Mouse (Mus musculus) layer of hippocampus, postnatal 10 days (tissue): ENCODE data around the gene Pds5b. TPM values are rescaled to one million over a fixed set of nuclear protein-coding genes. Genes with fewer than 3 reads are reported as not detected.
"Not testable (repeated sequence)": the region's sequence is repeated elsewhere in the genome, so short reads cannot be mapped to it uniquely, and the experiment has no call there.

Experiments
- DNase-seq, 2 experiments: peaks; one replicate each; pipeline ENCODE4 v3.0.0; 2021; ENCODE audit warnings: low spot score in 2 of 2
- total RNA-seq, 2 experiments: library from RNA; stranded (reverse); gene quantifications; 2 replicates each; pipeline ENCODE4 v1.2.3; 2021

Pds5b gene
- total RNA-seq, 2 experiments from 2014 or later = 62.1 to 67.6 TPM

GRCm38 (mm10) chr5:150819520-150819919 is 146.0 kb downstream of the Pds5b start:
- DNase-seq = no peak

GRCm38 (mm10) chr5:150821152-150821551 is 147.6 kb downstream of the Pds5b start:
- DNase-seq = no peak

- no peak for DNase-seq
Observed at GRCm38 (mm10) chr5:150822781-150823180, 149.2 kb downstream of the Pds5b start.

- DNase-seq = no peak
Observed at GRCm38 (mm10) chr5:150823361-150823760, 149.8 kb downstream of the Pds5b start.

- no peak for DNase-seq
Observed at GRCm38 (mm10) chr5:150829499-150829898, 156.0 kb downstream of the Pds5b start.

GRCm38 (mm10) chr5:150830718-150831117 is 157.2 kb downstream of the Pds5b start:
- DNase-seq = no peak

- DNase-seq = no peak
Observed at GRCm38 (mm10) chr5:150836782-150837181, 163.2 kb downstream of the Pds5b start.

- no peak for DNase-seq
Observed at GRCm38 (mm10) chr5:150839688-150840541, 166.4 kb downstream of the Pds5b start.

- DNase-seq = no peak
Observed at GRCm38 (mm10) chr5:150840596-150840995, 167.1 kb downstream of the Pds5b start.

GRCm38 (mm10) chr5:150845961-150846360 is 172.4 kb downstream of the Pds5b start:
- DNase-seq = no peak

GRCm38 (mm10) chr5:150850821-150851220 is 177.3 kb downstream of the Pds5b start:
- no peak for DNase-seq

- not testable (repeated sequence) for DNase-seq
Observed at GRCm38 (mm10) chr5:150852097-150852496, 178.6 kb downstream of the Pds5b start.

GRCm38 (mm10) chr5:150854506-150854905 is 181.0 kb downstream of the Pds5b start:
- DNase-seq = no peak

GRCm38 (mm10) chr5:150859642-150860194 is 186.2 kb downstream of the Pds5b start:
- DNase-seq = no peak

Other genes starting within 250 kb of the Pds5b start
- gene Zar1l, start 155.6 kb upstream of the Pds5b start, total RNA-seq = not detected
- 10 to 100 TPM; 10.8 to 11.0 TPM for gene Brca2, start 151.1 kb upstream of the Pds5b start, total RNA-seq
- gene N4bp2l1, start 76.6 kb upstream of the Pds5b start, total RNA-seq = 10 to 100 TPM; 29.2 to 34.1 TPM
- 10 to 100 TPM; 72.9 to 77.5 TPM for gene N4bp2l2, start 7.6 kb upstream of the Pds5b start, total RNA-seq